Mouse (Mus musculus): ENCODE data around the gene Nom1. TPM values are rescaled to one million over a fixed set of nuclear protein-coding genes. Genes with fewer than 3 reads are reported as not detected.
A peak's percentile ranks its signal among the peaks of the same experiment; 100 is the strongest.
"Not testable (repeated sequence)": the region's sequence is repeated elsewhere in the genome, so short reads cannot be mapped to it uniquely, and the experiment has no call there.

Nom1 gene
- total and polyA plus RNA-seq, 3 experiments: 41.4 to 67.3 TPM; not detected in 1

DNA sequence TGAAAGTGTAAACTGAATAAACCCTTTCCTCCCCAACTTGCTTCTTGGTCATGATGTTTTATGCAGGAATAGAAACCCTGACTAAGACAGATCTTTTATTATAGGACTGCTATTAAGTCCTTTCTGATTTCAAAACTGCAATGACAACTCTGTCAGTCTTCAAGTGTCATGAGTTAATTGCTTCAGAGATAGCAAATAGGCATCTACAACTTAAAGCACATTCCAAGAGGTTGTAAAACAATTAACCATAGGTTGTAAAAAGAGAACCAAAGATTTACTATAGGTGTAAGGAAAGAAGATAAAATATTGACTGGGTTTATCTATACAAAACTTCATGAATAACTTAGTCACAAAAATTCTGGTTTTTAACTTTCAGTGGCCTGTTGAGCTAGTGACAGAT is 23.6 kb upstream of the Nom1 start:
- DNase-seq (ENCODE audit: low read depth, low spot score): no peak
- peaks cover 1% of the 10 kb centered on the region; the same call in 1 of the 2 replicates for H3K79me2 ChIP-seq (ENCODE audit: control insufficient read depth, insufficient read depth, low read length, poor library complexity)
- no peak overlapping the region for H3K9ac ChIP-seq (ENCODE audit: control insufficient read depth, low read depth, low read length, poor library complexity, severe bottlenecking)
- no peak overlapping the region for H3K27ac ChIP-seq (ENCODE audit: control insufficient read depth, low read depth, low read length)
- H3K36me3 ChIP-seq (ENCODE audit: control insufficient read depth in 1 of 2, insufficient read depth in 2 of 2, low read length in 2 of 2): no peaks in the 10 kb centered on the region
- H3K27me3 ChIP-seq (ENCODE audit: control insufficient read depth in 1 of 2, insufficient read depth in 2 of 2, low read length in 2 of 2): peaks cover 0 to 6% of the 10 kb centered on the region in 2 experiments; a peak in 2 of 4 replicates
- no peak for TF ChIP-seq MEF2A (IDR thresholded peaks at IDR 0.05; ENCODE audit: extremely low read depth, insufficient replicate concordance, low read depth, low read length, poor library complexity, severe bottlenecking)
- TF ChIP-seq ELF1 (IDR thresholded peaks at IDR 0.05; ENCODE audit: low read depth, low read length): no peak
- TF ChIP-seq ZC3H11A (IDR thresholded peaks at IDR 0.05; ENCODE audit: low read depth, low read length): no peak
- no peak for TF ChIP-seq ETS1 (IDR thresholded peaks at IDR 0.05; ENCODE audit: low read depth, low read length)
- no peak for TF ChIP-seq NRF1 (IDR thresholded peaks at IDR 0.05; ENCODE audit: insufficient read depth, low read depth, low read length, poor library complexity, severe bottlenecking)
- no peak for TF ChIP-seq POLR2A (IDR thresholded peaks at IDR 0.05; ENCODE audit: control insufficient read depth in 1 of 2, insufficient read depth in 1 of 2, low read depth in 1 of 2, low read length in 2 of 2, poor library complexity in 1 of 2)
- no peak for TF ChIP-seq SIN3A (IDR thresholded peaks at IDR 0.05; ENCODE audit: low read length)
- TF ChIP-seq TAL1 (IDR thresholded peaks at IDR 0.05; ENCODE audit: low read length): no peak
- TF ChIP-seq NELFE (IDR thresholded peaks at IDR 0.05; ENCODE audit: low read depth, low read length): no peak
- no peak overlapping the region for H3K4me3 ChIP-seq (ENCODE audit: control insufficient read depth in 1 of 2, insufficient read depth in 1 of 2, low read depth in 2 of 2, low read length in 2 of 2)
- no peaks in the 10 kb centered on the region for H3K4me1 ChIP-seq (ENCODE audit: control insufficient read depth in 1 of 2, insufficient read depth in 2 of 2, low read length in 2 of 2)
- no peaks in the 10 kb centered on the region for H3K9me3 ChIP-seq (replicated peaks; ENCODE audit: insufficient read depth, low read length)

- no peaks in the 10 kb centered on the region for H3K36me3 ChIP-seq (ENCODE audit: control insufficient read depth in 1 of 2, insufficient read depth in 2 of 2, low read length in 2 of 2)
- no peaks in the 10 kb centered on the region for H3K9me3 ChIP-seq (replicated peaks; ENCODE audit: insufficient read depth, low read length)
- no peak overlapping the region for H3K9ac ChIP-seq (ENCODE audit: control insufficient read depth, low read depth, low read length, poor library complexity, severe bottlenecking)
- no peak overlapping the region for H3K4me3 ChIP-seq (ENCODE audit: control insufficient read depth in 1 of 2, insufficient read depth in 1 of 2, low read depth in 2 of 2, low read length in 2 of 2)
- H3K27me3 ChIP-seq (ENCODE audit: control insufficient read depth in 1 of 2, insufficient read depth in 2 of 2, low read length in 2 of 2): peaks cover 0 to 6% of the 10 kb centered on the region in 2 experiments; a peak in 3 of 4 replicates
- H3K4me1 ChIP-seq (ENCODE audit: control insufficient read depth in 1 of 2, insufficient read depth in 2 of 2, low read length in 2 of 2): no peaks in the 10 kb centered on the region
- no peak overlapping the region for H3K27ac ChIP-seq (ENCODE audit: control insufficient read depth, low read depth, low read length)
- H3K79me2 ChIP-seq (ENCODE audit: control insufficient read depth, insufficient read depth, low read length, poor library complexity): peaks cover 1% of the 10 kb centered on the region; the same call in 1 of the 2 replicates
- DNase-seq (ENCODE audit: low read depth, low spot score): peak; percentile 25
- TF ChIP-seq POLR2A (IDR thresholded peaks at IDR 0.05; ENCODE audit: control insufficient read depth in 1 of 2, insufficient read depth in 1 of 2, low read depth in 1 of 2, low read length in 2 of 2, poor library complexity in 1 of 2) (no peak), NELFE (IDR thresholded peaks at IDR 0.05; ENCODE audit: low read depth, low read length) (no peak), CTCF (IDR thresholded peaks at IDR 0.05 in 2 of 3, conservative IDR thresholded peaks at IDR 0.05 in 1 of 3; ENCODE audit: control insufficient read depth in 1 of 3, insufficient read depth in 1 of 3, low read depth in 2 of 3, low read length in 3 of 3, poor library complexity in 1 of 3, severe bottlenecking in 1 of 3) (peak in 2 of 3 experiments; percentile 33 to 40; a peak in 4 of 6 replicates), UBTF (IDR thresholded peaks at IDR 0.05; ENCODE audit: borderline replicate concordance, insufficient read depth, low read depth, low read length) (no peak), SMC3 (IDR thresholded peaks at IDR 0.05; ENCODE audit: low read depth, low read length) (peak; percentile 53), MAZ (IDR thresholded peaks at IDR 0.05; ENCODE audit: low read depth, low read length) (no peak), RAD21 (IDR thresholded peaks at IDR 0.05; ENCODE audit: low read depth, low read length) (peak; percentile 29), USF2 (IDR thresholded peaks at IDR 0.05; ENCODE audit: borderline replicate concordance in 1 of 2, insufficient read depth in 1 of 2, low read depth in 1 of 2, low read length in 2 of 2) (no peak), ZC3H11A (IDR thresholded peaks at IDR 0.05; ENCODE audit: low read depth, low read length) (no peak), ETS1 (IDR thresholded peaks at IDR 0.05; ENCODE audit: low read depth, low read length) (no peak), BHLHE40 (IDR thresholded peaks at IDR 0.05; ENCODE audit: borderline replicate concordance, low read depth, low read length) (no peak), MAFK (IDR thresholded peaks at IDR 0.05; ENCODE audit: borderline replicate concordance, low read depth, low read length) (no peak), ZMIZ1 (IDR thresholded peaks at IDR 0.05; ENCODE audit: low read depth, low read length) (no peak)
Observed at GRCm38 (mm10) chr5:29413041-29413440, 21.4 kb upstream of the Nom1 start.

GRCm38 (mm10) chr5:29423330-29423729 is 11.1 kb upstream of the Nom1 start:
- H3K27ac ChIP-seq (ENCODE audit: control insufficient read depth, low read depth, low read length); H3K36me3 ChIP-seq (ENCODE audit: control insufficient read depth in 1 of 2, insufficient read depth in 2 of 2, low read length in 2 of 2); DNase-seq (ENCODE audit: low read depth, low spot score); H3K4me1 ChIP-seq (ENCODE audit: control insufficient read depth in 1 of 2, insufficient read depth in 2 of 2, low read length in 2 of 2); H3K79me2 ChIP-seq (ENCODE audit: control insufficient read depth, insufficient read depth, low read length, poor library complexity); H3K9me3 ChIP-seq (replicated peaks; ENCODE audit: insufficient read depth, low read length); H3K4me3 ChIP-seq (ENCODE audit: control insufficient read depth in 1 of 2, insufficient read depth in 1 of 2, low read depth in 2 of 2, low read length in 2 of 2); H3K9ac ChIP-seq (ENCODE audit: control insufficient read depth, low read depth, low read length, poor library complexity, severe bottlenecking): not testable (repeated sequence)
- H3K27me3 ChIP-seq (ENCODE audit: control insufficient read depth in 1 of 2, insufficient read depth in 2 of 2, low read length in 2 of 2): peaks cover 12 to 20% of the 10 kb centered on the region in 2 experiments
